Mouse (Mus musculus) embryonic facial prominence, embryonic 12.5 days (tissue): ENCODE data around the gene Pcgf6. TPM values are rescaled to one million over a fixed set of nuclear protein-coding genes. Genes with fewer than 3 reads are reported as not detected.
"Not testable (repeated sequence)": the region's sequence is repeated elsewhere in the genome, so short reads cannot be mapped to it uniquely, and the experiment has no call there.

ENCODE experiments used
- ATAC-seq: fragments of 200-750 bp; cut with Nextera tagmentation; 2 replicates; pipeline ENCODE4 v1.8.0; 2017; ENCODE audit not compliant: insufficient number of reproducible peaks, insufficient read depth, low FRiP score, low TSS enrichment
- H3K27ac ChIP-seq: fragments of 300-500 bp; sonication (generic); 2 replicates; pipeline ENCODE4 v1.5.1; 2016; ENCODE audit warnings: mild to moderate bottlenecking
- H3K27me3 ChIP-seq: fragments of 300-500 bp; sonication (generic); 2 replicates; pipeline ENCODE4 v1.6.1; 2016; ENCODE audit warnings: mild to moderate bottlenecking, moderate library complexity
- H3K36me3 ChIP-seq: fragments of 300-500 bp; sonication (generic); 2 replicates; pipeline ENCODE4 v1.6.1; 2016; ENCODE audit warnings: mild to moderate bottlenecking
- H3K4me1 ChIP-seq: fragments of 300-500 bp; sonication (generic); 2 replicates; pipeline ENCODE4 v1.6.1; 2016
- H3K4me2 ChIP-seq: fragments of 300-500 bp; sonication (generic); replicated peaks from 2 replicates; pipeline ENCODE4 v1.6.1; 2016; ENCODE audit warnings: mild to moderate bottlenecking, moderate library complexity
- H3K4me3 ChIP-seq: fragments of 300-500 bp; sonication (generic); 2 replicates; pipeline ENCODE4 v1.5.1; 2016; ENCODE audit warnings: mild to moderate bottlenecking
- H3K9ac ChIP-seq: fragments of 300-500 bp; sonication (generic); 2 replicates; pipeline ENCODE4 v1.6.1; 2016; ENCODE audit warnings: mild to moderate bottlenecking, moderate library complexity
- H3K9me3 ChIP-seq: fragments of 300-500 bp; sonication (generic); 2 replicates; pipeline ENCODE4 v1.6.1; 2016; ENCODE audit warnings: mild to moderate bottlenecking, moderate library complexity
- WGBS: fragments of 180-500 bp; shearing (Covaris S2); methylation state at CpG from one replicate; pipeline ENCODE4 v1.1.7; 2016; 5-methylcytosine and 5-hydroxymethylcytosine counted together
- polyA plus RNA-seq: library from polyadenylated mRNA; unstranded; fragments of >200 nt; fragmentation: Nextera tagmentation; extraction: Ambion mirVana; gene quantifications from 2 replicates; pipeline ENCODE4 v1.2.1, GENCODE M21; 2016

The Pcgf6 gene
- polyA plus RNA-seq, 1 experiment from 2014 or later = 31.5 TPM

DNA sequence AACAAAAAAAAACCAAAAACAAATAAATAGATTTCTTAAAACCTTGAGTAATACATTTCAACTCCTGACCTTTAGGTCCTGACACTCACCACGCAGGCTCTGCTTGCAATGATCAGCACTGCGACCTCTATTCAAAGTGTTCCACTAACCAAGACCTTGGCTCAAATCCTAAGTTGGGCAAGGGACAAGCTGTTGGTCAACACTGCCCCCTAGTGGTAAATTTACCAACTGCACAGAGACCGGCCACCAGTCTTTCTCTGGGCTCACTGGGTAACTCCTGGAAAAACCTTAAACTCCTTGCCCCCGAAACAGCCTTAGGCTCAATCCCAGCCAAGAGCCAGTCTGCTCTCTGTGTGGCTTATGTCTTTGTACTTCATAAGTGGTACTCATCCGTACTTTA, 59.6 kb downstream of the Pcgf6 start:
- Histone ChIP-seq H3K9ac (no peak overlapping the region), H3K27me3 (no peaks in the 10 kb centered on the region), H3K27ac (no peak overlapping the region), H3K9me3 (no peaks in the 10 kb centered on the region), H3K4me1 (peaks cover 7% of the 10 kb centered on the region; the same call in 1 of the 2 replicates), H3K4me3 (no peak overlapping the region), H3K36me3 (no peaks in the 10 kb centered on the region), H3K4me2 (no peak overlapping the region)
- ATAC-seq = no peak
- WGBS = 10% methylated on average over 5 of the region's 5 CpGs

- H3K36me3 ChIP-seq, H3K4me2 ChIP-seq, H3K9me3 ChIP-seq, H3K27me3 ChIP-seq, H3K4me3 ChIP-seq, ATAC-seq, H3K9ac ChIP-seq, H3K27ac ChIP-seq, H3K4me1 ChIP-seq: not testable (repeated sequence)
- 91% methylated on average over 8 of the region's 8 CpGs for WGBS
Observed at GRCm38 (mm10) chr19:46990625-46991024, 60.1 kb downstream of the Pcgf6 start.

DNA sequence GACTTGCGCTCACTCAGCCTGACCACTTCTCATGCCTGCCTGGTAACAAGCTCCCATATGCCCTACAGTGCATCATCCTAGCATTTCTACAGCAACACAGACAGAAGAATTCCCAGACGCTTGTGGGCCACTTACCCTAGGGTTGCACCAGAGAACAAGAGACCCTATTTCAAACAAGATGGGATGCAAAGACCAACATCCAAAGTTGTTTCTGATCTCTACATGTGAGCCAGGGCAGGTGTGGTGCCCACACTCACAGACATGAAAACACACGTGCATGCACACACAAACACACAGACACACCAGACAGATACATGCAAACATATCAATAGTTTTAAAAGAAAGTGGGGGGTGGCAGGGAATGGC, 60.6 kb downstream of the Pcgf6 start:
- WGBS = 84% methylated on average over 3 of the region's 3 CpGs
- no peak overlapping the region for H3K27ac ChIP-seq
- no peak for ATAC-seq

GRCm38 (mm10) chr19:46989479-46990152, 61.1 kb downstream of the Pcgf6 start:
- no peak for ATAC-seq
- H3K27me3 ChIP-seq = no peaks in the 10 kb centered on the region
- no peak overlapping the region for H3K27ac ChIP-seq
- WGBS = 80% methylated on average over 20 of the region's 20 CpGs
- H3K4me1 ChIP-seq = peaks cover 7% of the 10 kb centered on the region; the same call in 1 of the 2 replicates
- H3K4me2 ChIP-seq = no peak overlapping the region
- no peaks in the 10 kb centered on the region for H3K9me3 ChIP-seq
- H3K9ac ChIP-seq = no peak overlapping the region
- no peaks in the 10 kb centered on the region for H3K36me3 ChIP-seq
- no peak overlapping the region for H3K4me3 ChIP-seq

More for the DNA sequence above, 60.6 kb downstream of the Pcgf6 start:
- H3K4me3 ChIP-seq = no peak overlapping the region
- H3K27me3 ChIP-seq = no peaks in the 10 kb centered on the region
- no peaks in the 10 kb centered on the region for H3K36me3 ChIP-seq
- peaks cover 7% of the 10 kb centered on the region; the same call in 1 of the 2 replicates for H3K4me1 ChIP-seq
- H3K9me3 ChIP-seq = no peaks in the 10 kb centered on the region
- H3K4me2 ChIP-seq = no peak overlapping the region
- no peak overlapping the region for H3K9ac ChIP-seq

GRCm38 (mm10) chr19:46988231-46989087, 62.2 kb downstream of the Pcgf6 start:
- H3K9ac ChIP-seq = no peak overlapping the region
- no peak for ATAC-seq

GRCm38 (mm10) chr19:46987646-46988045, 63.1 kb downstream of the Pcgf6 start:
- no peaks in the 10 kb centered on the region for H3K27me3 ChIP-seq
- H3K9ac ChIP-seq = no peak overlapping the region
- H3K4me1 ChIP-seq = peaks cover 14% of the 10 kb centered on the region; the same call in 1 of the 2 replicates
- no peak overlapping the region for H3K4me3 ChIP-seq
- no peaks in the 10 kb centered on the region for H3K9me3 ChIP-seq
- H3K27ac ChIP-seq = 0 out of 2 replicates have a peak overlapping the region, but pooled peaks have one; percentile 11
- ATAC-seq = no peak
- WGBS = 77% methylated on average over 6 of the region's 6 CpGs
- no peaks in the 10 kb centered on the region for H3K36me3 ChIP-seq
- no peak overlapping the region for H3K4me2 ChIP-seq

More at GRCm38 (mm10) chr19:46988231-46989087, 62.2 kb downstream of the Pcgf6 start:
- Histone ChIP-seq H3K9me3 (no peaks in the 10 kb centered on the region), H3K4me1 (peaks cover 10% of the 10 kb centered on the region; the same call in 1 of the 2 replicates), H3K4me3 (no peak overlapping the region), H3K4me2 (no peak overlapping the region), H3K27ac (peak overlapping the region; percentile 36; the same call in 1 of the 2 replicates), H3K27me3 (no peaks in the 10 kb centered on the region), H3K36me3 (no peaks in the 10 kb centered on the region)
- WGBS = 61% methylated on average over 16 of the region's 16 CpGs

GRCm38 (mm10) chr19:46984726-46985622, 65.7 kb downstream of the Pcgf6 start:
- H3K27ac ChIP-seq = no peak overlapping the region
- WGBS = 84% methylated on average over 13 of the region's 13 CpGs

GRCm38 (mm10) chr19:46983966-46984380, 66.7 kb downstream of the Pcgf6 start:
- WGBS = 46% methylated on average over 11 of the region's 11 CpGs
- no peak overlapping the region for H3K4me2 ChIP-seq
- no peak overlapping the region for H3K27ac ChIP-seq

More at GRCm38 (mm10) chr19:46984726-46985622, 65.7 kb downstream of the Pcgf6 start:
- H3K9me3 ChIP-seq = no peaks in the 10 kb centered on the region
- no peak overlapping the region for H3K9ac ChIP-seq
- H3K27me3 ChIP-seq = no peaks in the 10 kb centered on the region
- peaks cover 17% of the 10 kb centered on the region; the same call in 1 of the 2 replicates for H3K4me1 ChIP-seq
- H3K4me3 ChIP-seq = no peak overlapping the region
- no peak overlapping the region for H3K4me2 ChIP-seq
- H3K36me3 ChIP-seq = no peaks in the 10 kb centered on the region
- no peak for ATAC-seq

More at GRCm38 (mm10) chr19:46983966-46984380, 66.7 kb downstream of the Pcgf6 start:
- Histone ChIP-seq H3K4me1 (peaks cover 14% of the 10 kb centered on the region; the same call in 1 of the 2 replicates), H3K27me3 (no peaks in the 10 kb centered on the region), H3K9me3 (no peaks in the 10 kb centered on the region), H3K4me3 (no peak overlapping the region), H3K9ac (no peak overlapping the region), H3K36me3 (no peaks in the 10 kb centered on the region)
- ATAC-seq = no peak

Other genes with a start within 250 kb of the Pcgf6 start
- gene Ina, start 36.2 kb downstream of the Pcgf6 start, polyA plus RNA-seq = 39.4 and 50.5 TPM in 2 replicates
- gene Nt5c2, start 35.8 kb downstream of the Pcgf6 start, polyA plus RNA-seq = 75.2 and 76.1 TPM in 2 replicates
- gene Taf5, start 16.8 kb upstream of the Pcgf6 start, polyA plus RNA-seq = 11.9 and 12.4 TPM in 2 replicates
- 1,248 and 1,291 TPM in 2 replicates for gene Usmg5, start 39.7 kb upstream of the Pcgf6 start, polyA plus RNA-seq
- 11.8 and 14.0 TPM in 2 replicates for gene Pdcd11, start 39.9 kb upstream of the Pcgf6 start, polyA plus RNA-seq
- gene Calhm2, start 87.4 kb upstream of the Pcgf6 start, polyA plus RNA-seq = 6.1 and 7.0 TPM in 2 replicates
- gene Calhm1, start 93.3 kb upstream of the Pcgf6 start, polyA plus RNA-seq = not detected in 2 replicates
- not detected in 2 replicates for gene Calhm3, start 106.9 kb upstream of the Pcgf6 start, polyA plus RNA-seq
- gene Neurl1a, start 127.9 kb upstream of the Pcgf6 start, polyA plus RNA-seq = 8.7 TPM in 2 replicates